Mouse (Mus musculus): ENCODE measurements around the gene Hist1h1d.

GRCm38 (mm10) chr13:23513517-23513916, 39.5 kb upstream of the Hist1h1d start:
- no peak for TF ChIP-seq POLR2A (IDR thresholded peaks at IDR 0.05; ENCODE audit: control insufficient read depth in 1 of 2, insufficient read depth in 1 of 2, low read depth in 1 of 2, low read length in 2 of 2, poor library complexity in 1 of 2)
- TF ChIP-seq UBTF (IDR thresholded peaks at IDR 0.05; ENCODE audit: borderline replicate concordance, insufficient read depth, low read depth, low read length), result no peak
- TF ChIP-seq ZNF384 (IDR thresholded peaks at IDR 0.05; ENCODE audit: low read depth, low read length), result no peak
- TF ChIP-seq ZMIZ1 (IDR thresholded peaks at IDR 0.05; ENCODE audit: low read depth, low read length), result no peak
- no peak for TF ChIP-seq EP300 (IDR thresholded peaks at IDR 0.05; ENCODE audit: low read depth in 1 of 2, low read length in 2 of 2)
- no peak for TF ChIP-seq CTCF (IDR thresholded peaks at IDR 0.05 in 2 of 3, conservative IDR thresholded peaks at IDR 0.05 in 1 of 3; ENCODE audit: control insufficient read depth in 1 of 3, insufficient read depth in 1 of 3, low read depth in 2 of 3, low read length in 3 of 3, poor library complexity in 1 of 3, severe bottlenecking in 1 of 3)
- TF ChIP-seq ETS1 (IDR thresholded peaks at IDR 0.05; ENCODE audit: low read depth, low read length), result no peak
- TF ChIP-seq ELF1 (IDR thresholded peaks at IDR 0.05; ENCODE audit: low read depth, low read length), result no peak
- no peak for TF ChIP-seq GATA1 (IDR thresholded peaks at IDR 0.05; ENCODE audit: low read depth, low read length)
- no peak for TF ChIP-seq MAFK (IDR thresholded peaks at IDR 0.05; ENCODE audit: borderline replicate concordance, low read depth, low read length)
- no peak for TF ChIP-seq USF1 (IDR thresholded peaks at IDR 0.05; ENCODE audit: low read depth, low read length)
- TF ChIP-seq MAX (IDR thresholded peaks at IDR 0.05; ENCODE audit: low read length), result no peak
